Mouse (Mus musculus) limb, embryonic 13.5 days (tissue): ENCODE data around the gene Gm10354. TPM values are rescaled to one million over a fixed set of nuclear protein-coding genes. Genes with fewer than 3 reads are reported as not detected.
"Not testable (repeated sequence)": the region's sequence is repeated elsewhere in the genome, so short reads cannot be mapped to it uniquely, and the experiment has no call there.

Experiments used
- ATAC-seq: fragments of 200-750 bp; cut with Nextera tagmentation; 2 replicates; pipeline ENCODE4 v1.8.0; 2017; ENCODE audit warnings: low read depth, moderate number of reproducible peaks, moderate TSS enrichment; ENCODE audit not compliant: low FRiP score
- H3K27ac ChIP-seq: fragments of 300-500 bp; sonication (generic); 2 replicates; pipeline ENCODE4 v1.5.1; 2015; ENCODE audit warnings: inconsistent platforms, mild to moderate bottlenecking, moderate library complexity
- H3K27me3 ChIP-seq: fragments of 300-500 bp; sonication (generic); 2 replicates; pipeline ENCODE4 v1.6.1; 2015; ENCODE audit warnings: mild to moderate bottlenecking, inconsistent platforms
- H3K36me3 ChIP-seq: fragments of 300-500 bp; sonication (generic); 2 replicates; pipeline ENCODE4 v1.6.1; 2015; ENCODE audit warnings: inconsistent platforms, mild to moderate bottlenecking, moderate library complexity
- H3K4me1 ChIP-seq: fragments of 300-500 bp; sonication (generic); 2 replicates; pipeline ENCODE4 v1.6.1; 2015; ENCODE audit warnings: inconsistent platforms
- H3K4me2 ChIP-seq: fragments of 300-500 bp; sonication (generic); replicated peaks from 2 replicates; pipeline ENCODE4 v1.6.1; 2015; ENCODE audit warnings: inconsistent platforms, mild to moderate bottlenecking, moderate library complexity
- H3K4me3 ChIP-seq: fragments of 300-500 bp; sonication (generic); 2 replicates; pipeline ENCODE4 v1.5.1; 2015; ENCODE audit warnings: moderate library complexity, mild to moderate bottlenecking, inconsistent platforms
- H3K9ac ChIP-seq: fragments of 300-500 bp; sonication (generic); 2 replicates; pipeline ENCODE4 v1.6.1; 2015; ENCODE audit warnings: mild to moderate bottlenecking, inconsistent platforms
- H3K9me3 ChIP-seq: fragments of 300-500 bp; sonication (generic); 2 replicates; pipeline ENCODE4 v1.6.1; 2016; ENCODE audit warnings: inconsistent platforms
- WGBS: fragments of 180-500 bp; shearing (Covaris S2); methylation state at CpG from one replicate; pipeline ENCODE4 v1.1.7; 2015; 5-methylcytosine and 5-hydroxymethylcytosine counted together
- polyA plus RNA-seq: library from polyadenylated mRNA; unstranded; fragments of >200 nt; fragmentation: Nextera tagmentation; extraction: Ambion mirVana; gene quantifications from 2 replicates; pipeline ENCODE4 v1.2.1, GENCODE M21; 2015

The Gm10354 gene
- not detected in 2 replicates for polyA plus RNA-seq

DNA sequence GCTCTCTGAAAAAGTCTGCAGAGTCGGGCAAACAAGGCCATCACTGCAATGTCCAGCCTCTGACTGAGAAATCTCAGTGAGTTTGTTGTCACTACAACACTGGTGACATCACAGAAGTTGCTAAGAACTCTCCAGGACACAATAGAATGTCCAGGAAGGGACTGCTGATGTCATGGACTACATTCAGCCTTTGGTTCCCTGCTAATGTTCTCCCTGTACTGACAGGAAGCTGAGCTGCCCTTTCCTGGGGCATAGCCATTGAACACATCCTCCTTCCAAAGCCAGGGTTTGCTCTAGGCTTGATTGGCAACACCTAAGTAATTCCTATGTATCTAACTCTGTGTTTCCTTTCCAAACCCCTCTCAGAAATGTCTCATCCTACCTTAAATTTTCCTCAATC lies at the start of gene Gm10354:
TSS of gene Gm10354 (minus strand) at position 101 of the 400 bp plus-strand sequence.
- not testable (repeated sequence) for H3K4me2 ChIP-seq, ATAC-seq, H3K27me3 ChIP-seq, H3K4me3 ChIP-seq, H3K9ac ChIP-seq, H3K27ac ChIP-seq, H3K4me1 ChIP-seq, H3K36me3 ChIP-seq
- WGBS = 31% methylated on average over 1 of the region's 1 CpGs
- peaks cover 29% of the 10 kb centered on the region for H3K9me3 ChIP-seq

GRCm38 (mm10) chr5:15024316-15024715 lies 45.6 kb upstream of the Gm10354 start:
- H3K27me3 ChIP-seq, H3K4me2 ChIP-seq, ATAC-seq, H3K36me3 ChIP-seq, H3K9ac ChIP-seq, H3K27ac ChIP-seq, H3K4me1 ChIP-seq, H3K4me3 ChIP-seq: not testable (repeated sequence)
- 82% methylated on average over 1 of the region's 1 CpGs for WGBS
- peaks cover 29% of the 10 kb centered on the region for H3K9me3 ChIP-seq

- H3K9me3 ChIP-seq = peaks cover 25% of the 10 kb centered on the region
- H3K36me3 ChIP-seq, H3K9ac ChIP-seq, H3K4me2 ChIP-seq, H3K27ac ChIP-seq, H3K27me3 ChIP-seq, H3K4me1 ChIP-seq, ATAC-seq, H3K4me3 ChIP-seq: not testable (repeated sequence)
- 71% methylated on average over 2 of the region's 2 CpGs for WGBS
Observed at GRCm38 (mm10) chr5:15020067-15020466, 41.3 kb upstream of the Gm10354 start.

GRCm38 (mm10) chr5:15010639-15011582 lies 32.2 kb upstream of the Gm10354 start:
- H3K27me3 ChIP-seq, H3K36me3 ChIP-seq, H3K4me3 ChIP-seq, H3K9ac ChIP-seq, H3K4me1 ChIP-seq, H3K27ac ChIP-seq, H3K4me2 ChIP-seq: not testable (repeated sequence)
- WGBS = 84% methylated on average over 11 of the region's 11 CpGs
- ATAC-seq = peak; percentile 44; the same call in 1 of the 2 replicates
- H3K9me3 ChIP-seq = peaks cover 29% of the 10 kb centered on the region

DNA sequence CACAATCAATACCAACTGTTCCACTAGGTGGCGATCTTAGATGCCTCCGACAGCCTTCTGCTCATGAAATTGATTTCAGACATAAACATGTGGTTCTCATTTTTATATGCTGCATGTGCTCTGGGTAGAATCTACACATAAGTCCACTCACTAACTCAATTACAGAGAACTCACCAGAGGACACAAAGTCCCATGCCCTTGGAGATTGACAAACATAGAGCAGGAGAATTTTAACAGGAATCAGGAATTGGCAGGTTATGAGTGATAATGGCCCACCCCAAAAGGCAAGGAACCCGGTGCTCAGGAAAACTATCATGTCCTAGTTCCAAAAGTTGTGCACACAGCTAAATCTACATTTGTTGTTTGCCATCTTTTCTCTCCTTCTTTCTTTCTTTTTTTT lies 28.2 kb upstream of the Gm10354 start:
- not testable (repeated sequence) for ATAC-seq, H3K36me3 ChIP-seq

DNA sequence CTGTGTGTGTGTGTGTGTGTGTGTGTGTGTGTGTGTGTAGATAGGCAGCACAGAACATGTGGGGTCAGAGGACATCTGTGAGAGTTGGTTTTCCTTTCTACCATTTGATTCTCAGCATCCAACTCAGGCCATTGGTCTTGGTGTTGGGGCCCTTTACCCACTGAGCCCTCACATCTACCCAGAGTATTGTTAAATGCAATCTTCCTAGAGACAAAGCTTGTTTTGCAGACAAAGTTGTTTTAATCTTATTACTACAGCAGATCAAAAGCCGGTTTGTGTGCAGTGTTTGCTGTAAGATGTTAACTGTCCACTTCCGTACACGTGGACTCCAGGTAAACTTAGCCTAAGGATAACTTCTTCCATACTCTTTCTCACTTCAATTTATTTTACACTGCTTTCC lies 27.6 kb upstream of the Gm10354 start:
- not testable (repeated sequence) for H3K4me1 ChIP-seq, H3K4me3 ChIP-seq, ATAC-seq, H3K27ac ChIP-seq, H3K36me3 ChIP-seq, H3K9ac ChIP-seq, H3K27me3 ChIP-seq, H3K4me2 ChIP-seq
- H3K9me3 ChIP-seq = peaks cover 35% of the 10 kb centered on the region
- 67% methylated on average over 3 of the region's 3 CpGs for WGBS

More for the DNA sequence above, 28.2 kb upstream of the Gm10354 start:
- not testable (repeated sequence) for H3K9ac ChIP-seq, H3K27ac ChIP-seq, H3K4me3 ChIP-seq, H3K4me2 ChIP-seq, H3K27me3 ChIP-seq, H3K4me1 ChIP-seq
- 58% methylated on average over 3 of the region's 3 CpGs for WGBS
- H3K9me3 ChIP-seq = peaks cover 39% of the 10 kb centered on the region

DNA sequence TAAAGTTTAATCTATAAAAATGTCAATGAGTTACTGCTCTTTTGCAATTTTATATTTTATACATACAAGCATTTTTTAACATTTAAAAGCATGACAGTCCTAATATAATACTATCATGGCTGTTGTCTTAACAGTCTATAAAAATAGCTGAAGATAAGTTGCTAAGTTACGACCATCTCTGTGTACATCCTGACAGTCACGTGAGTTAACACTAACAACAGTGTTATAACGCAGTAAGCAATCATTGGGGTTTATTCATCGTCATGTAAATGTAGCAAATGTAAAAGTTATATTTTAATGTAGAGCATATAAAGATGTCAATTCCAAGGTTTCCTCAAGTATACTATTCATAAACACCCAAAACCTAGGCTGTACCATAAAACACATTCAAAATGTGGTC lies 26.8 kb upstream of the Gm10354 start:
- H3K9ac ChIP-seq = not testable (repeated sequence)
- 58% methylated on average over 3 of the region's 4 CpGs for WGBS
- ATAC-seq = peak; percentile 45; the same call in 1 of the 2 replicates

DNA sequence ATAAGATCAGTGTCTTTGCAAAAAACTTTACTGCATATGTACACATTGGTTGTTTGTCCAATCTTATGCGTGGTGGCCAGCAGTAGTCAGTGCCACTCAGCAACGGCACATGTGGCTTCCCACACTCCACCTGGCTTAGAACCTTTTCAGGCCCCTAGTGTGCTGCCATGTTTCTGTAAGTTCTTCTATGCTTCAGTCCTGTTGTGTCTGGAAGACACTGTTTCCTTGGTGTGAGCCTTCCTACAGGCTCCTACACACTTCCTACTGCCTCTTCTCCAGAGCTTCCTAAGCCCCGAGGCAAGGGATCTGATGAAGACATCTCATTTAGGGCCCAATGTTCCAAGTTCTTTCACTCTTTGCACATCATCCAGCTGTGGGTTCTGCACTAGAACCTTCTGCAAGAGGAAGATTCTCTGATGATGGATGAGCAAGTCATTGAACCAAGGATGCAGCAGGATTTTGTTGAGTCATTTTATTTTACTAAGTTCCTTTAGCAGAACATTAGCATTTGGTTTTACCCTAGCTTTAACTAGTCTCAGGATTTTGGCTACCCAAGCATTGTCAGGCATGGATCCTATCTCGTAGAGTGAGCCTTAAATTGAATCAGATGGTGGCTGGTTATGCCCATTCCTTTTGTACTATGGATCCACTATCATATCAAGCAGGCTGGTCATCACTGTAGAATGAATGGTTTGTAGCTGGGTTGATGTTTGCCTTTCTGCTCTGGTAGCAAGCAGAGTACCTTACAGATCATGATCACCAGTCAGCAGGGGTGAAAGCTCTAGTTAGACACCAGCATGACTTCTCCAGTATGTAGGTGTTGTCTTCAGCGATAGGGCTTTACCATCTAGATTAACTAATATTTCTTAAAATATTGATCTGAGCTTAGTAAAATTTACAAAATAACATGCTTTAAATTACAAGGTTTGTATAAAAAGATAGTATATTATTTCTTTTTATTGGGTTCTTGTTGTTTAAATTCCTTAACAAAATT lies 26.1 kb upstream of the Gm10354 start:
- H3K4me2 ChIP-seq, H3K27ac ChIP-seq, H3K36me3 ChIP-seq, H3K27me3 ChIP-seq, H3K9ac ChIP-seq, H3K4me3 ChIP-seq, H3K4me1 ChIP-seq: not testable (repeated sequence)
- WGBS = 78% methylated on average over 5 of the region's 5 CpGs
- H3K9me3 ChIP-seq = peaks cover 33% of the 10 kb centered on the region
- peak; percentile 89 for ATAC-seq

More for the DNA sequence above, 26.8 kb upstream of the Gm10354 start:
- H3K36me3 ChIP-seq, H3K4me3 ChIP-seq, H3K27me3 ChIP-seq, H3K4me2 ChIP-seq, H3K4me1 ChIP-seq, H3K27ac ChIP-seq: not testable (repeated sequence)
- peaks cover 29% of the 10 kb centered on the region for H3K9me3 ChIP-seq

DNA sequence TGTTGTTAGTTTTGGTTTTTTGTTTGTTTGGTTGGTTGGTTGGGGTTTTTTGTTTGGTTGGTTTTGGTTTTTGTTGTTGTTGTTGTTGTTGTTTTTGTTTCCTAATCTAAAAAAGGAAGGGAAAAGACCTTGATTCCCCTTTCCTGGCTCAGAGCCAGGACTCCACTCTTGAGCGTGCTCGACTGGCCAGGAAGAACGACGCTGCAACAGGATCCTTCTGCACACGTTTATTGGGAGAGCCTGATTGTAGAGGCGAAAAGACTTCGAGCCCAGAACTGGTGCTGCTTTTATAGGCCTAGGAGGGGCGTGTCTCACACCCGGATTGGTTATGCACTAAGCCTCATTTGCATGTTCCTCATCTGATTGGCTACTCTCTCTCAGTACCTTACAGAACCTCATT lies 19.3 kb upstream of the Gm10354 start:
- WGBS = 75% methylated on average over 9 of the region's 9 CpGs
- H3K4me1 ChIP-seq, H3K27ac ChIP-seq, H3K27me3 ChIP-seq, H3K4me2 ChIP-seq, H3K36me3 ChIP-seq, H3K9ac ChIP-seq, H3K4me3 ChIP-seq: not testable (repeated sequence)
- peaks cover 21% of the 10 kb centered on the region for H3K9me3 ChIP-seq
- 0 out of 2 replicates have a peak, but pooled peaks have one; percentile 57 for ATAC-seq

GRCm38 (mm10) chr5:14997556-14997955 lies 18.8 kb upstream of the Gm10354 start:
- not testable (repeated sequence) for H3K36me3 ChIP-seq, H3K4me2 ChIP-seq, H3K27me3 ChIP-seq, ATAC-seq, H3K9ac ChIP-seq, H3K4me1 ChIP-seq, H3K4me3 ChIP-seq, H3K27ac ChIP-seq
- WGBS = 84% methylated on average over 4 of the region's 4 CpGs
- peaks cover 21% of the 10 kb centered on the region for H3K9me3 ChIP-seq

GRCm38 (mm10) chr5:14996670-14997249 lies 18.0 kb upstream of the Gm10354 start:
- not testable (repeated sequence) for H3K27me3 ChIP-seq, H3K9ac ChIP-seq, H3K4me2 ChIP-seq, H3K4me1 ChIP-seq, H3K27ac ChIP-seq, H3K4me3 ChIP-seq, H3K36me3 ChIP-seq, ATAC-seq
- H3K9me3 ChIP-seq = peaks cover 21% of the 10 kb centered on the region
- WGBS = 69% methylated on average over 7 of the region's 7 CpGs
